Mouse (Mus musculus) gastrocnemius, postnatal 4 days (tissue): Measurements from ENCODE around the gene Pbx4. TPM values are rescaled to one million over a fixed set of nuclear protein-coding genes. Genes with fewer than 3 reads are reported as not detected.

ENCODE experiments used
- DNase-seq, 2 experiments: peaks; one replicate each; pipeline ENCODE4 v3.0.0; 2021 to 2022; ENCODE audit warnings: low spot score in 2 of 2, mixed read lengths in 2 of 2
- total RNA-seq, 2 experiments: library from RNA; stranded (reverse); gene quantifications; 2 replicates each; pipeline ENCODE4 v1.2.3; 2021

Pbx4 gene
- total RNA-seq, 2 experiments from 2014 or later = 1.4 to 1.9 TPM

DNA sequence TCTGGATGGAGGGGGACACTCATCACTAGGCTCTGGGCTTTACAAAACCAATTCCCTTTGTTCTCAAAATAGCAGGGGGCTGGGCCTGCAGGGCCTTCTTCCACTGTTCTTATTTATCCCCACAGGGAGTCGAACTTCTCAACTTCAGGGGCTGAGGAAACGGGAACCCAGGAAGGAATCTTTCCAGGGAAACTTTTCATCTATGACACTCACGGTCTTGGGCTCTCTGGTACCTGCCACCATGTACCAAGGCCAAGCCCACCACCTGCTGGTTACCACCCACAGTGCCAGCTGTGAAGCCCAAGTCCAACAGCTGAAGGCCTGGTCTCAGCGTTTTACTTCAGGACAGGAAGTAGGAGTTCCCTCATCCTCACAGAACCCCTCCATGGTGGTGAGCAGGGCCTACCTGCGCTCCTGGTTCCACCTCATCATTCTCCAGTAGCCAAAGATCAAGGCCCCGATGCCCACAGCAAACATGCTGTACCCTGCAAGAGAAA lies 62.6 kb downstream of the Pbx4 start:
- no peak for DNase-seq

GRCm38 (mm10) chr8:69895772-69896451 lies 63.6 kb downstream of the Pbx4 start:
- DNase-seq = no peak

DNA sequence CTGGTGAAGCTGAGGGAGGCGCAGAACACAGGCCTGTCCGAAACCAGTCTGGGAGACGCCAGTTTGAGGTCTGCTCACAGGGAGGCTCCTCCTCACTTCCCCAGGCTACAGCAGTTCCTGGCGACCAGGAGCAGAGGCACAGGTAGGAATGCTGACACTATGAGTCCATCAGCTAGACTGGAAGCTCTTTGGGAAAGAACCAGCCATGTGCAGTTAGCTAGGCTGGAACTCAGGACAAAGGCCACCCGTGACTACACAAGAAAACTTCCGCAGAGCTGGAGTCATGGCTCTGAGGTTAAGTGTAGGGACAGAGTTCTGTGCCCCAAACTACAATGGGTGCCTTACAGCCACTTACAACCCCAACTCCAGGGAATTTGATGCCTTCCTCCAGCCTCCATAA lies 65.6 kb downstream of the Pbx4 start:
- DNase-seq = no peak

DNA sequence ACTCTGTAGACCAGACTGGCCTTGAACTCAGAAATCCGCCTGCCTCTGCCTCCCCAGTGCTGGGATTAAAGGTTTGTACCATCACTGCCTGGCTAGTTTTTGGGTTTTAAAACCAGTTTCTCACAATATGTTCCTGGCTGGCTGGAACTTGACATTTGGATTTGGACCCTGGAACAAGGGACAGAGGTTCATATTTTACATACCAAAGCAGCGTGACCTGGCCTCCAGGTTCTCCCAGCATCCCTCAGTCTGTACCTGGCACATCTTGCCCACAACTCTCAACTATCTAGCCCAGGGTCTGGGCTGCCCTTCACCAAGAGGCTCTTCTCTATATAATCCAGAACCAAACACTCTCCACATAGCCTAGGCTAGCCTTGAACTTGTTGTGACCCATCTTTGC lies 67.6 kb downstream of the Pbx4 start:
- no peak for DNase-seq

GRCm38 (mm10) chr8:69900895-69901451 lies 68.7 kb downstream of the Pbx4 start:
- DNase-seq = no peak

GRCm38 (mm10) chr8:69901484-69902162 lies 69.3 kb downstream of the Pbx4 start:
- peak; percentile 94 to 96 for DNase-seq

GRCm38 (mm10) chr8:69902163-69903062 lies 70.1 kb downstream of the Pbx4 start, which contains the start of the genes Tssk6, Ndufa13 and Yjefn3:
TSS of gene Tssk6 (plus strand) at chr8:69902184.
TSS of gene Ndufa13 (minus strand) at chr8:69902558.
TSS of gene Yjefn3 (minus strand) at chr8:69902712.
- DNase-seq = peak in 1 of 2 experiments; percentile 56

GRCm38 (mm10) chr8:69903063-69903542 lies 70.8 kb downstream of the Pbx4 start:
- DNase-seq = peak; percentile 99

DNA sequence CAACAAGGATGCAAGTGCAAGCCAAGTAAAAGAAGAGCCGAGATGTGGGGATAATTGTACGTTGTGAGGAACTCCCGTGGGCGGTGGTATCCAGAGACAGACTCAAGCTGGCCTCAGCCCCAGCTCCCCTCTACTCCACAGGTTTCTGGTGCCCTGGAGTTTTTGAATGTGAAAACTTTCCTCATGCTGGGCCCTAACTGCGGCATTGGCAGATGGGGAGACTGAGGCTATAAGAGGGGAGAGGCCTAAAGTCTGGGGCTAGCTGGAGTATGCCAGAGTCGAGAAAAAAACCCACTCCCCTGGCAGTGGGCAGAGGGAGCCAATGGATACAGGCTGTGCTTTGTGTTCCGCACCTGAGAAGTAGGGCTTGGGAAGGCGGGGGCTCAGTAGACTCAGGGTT lies 71.8 kb downstream of the Pbx4 start:
- no peak for DNase-seq

GRCm38 (mm10) chr8:69906260-69906659 lies 74.0 kb downstream of the Pbx4 start:
- DNase-seq = no peak

- DNase-seq = no peak
Measured at GRCm38 (mm10) chr8:69907106-69907505, 74.8 kb downstream of the Pbx4 start.

DNA sequence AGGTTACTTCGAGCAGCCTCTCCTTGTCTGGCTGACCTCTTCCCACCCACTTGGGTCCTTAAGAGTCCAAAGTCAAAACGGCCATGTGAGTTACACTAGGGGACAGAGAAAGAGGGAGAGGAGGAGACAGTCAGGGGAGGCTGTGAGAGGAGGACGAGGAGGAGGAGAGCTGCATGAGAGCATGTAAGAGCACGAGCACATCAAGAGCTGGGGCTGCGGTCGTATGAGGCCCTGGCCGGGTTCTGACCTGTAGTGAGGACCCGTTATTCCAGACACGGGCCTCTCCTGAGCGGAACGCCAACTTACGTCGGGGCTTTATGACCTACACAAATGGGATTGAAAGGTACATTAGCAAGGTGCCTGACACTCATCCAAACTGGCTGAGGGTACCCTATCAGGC lies 79.6 kb downstream of the Pbx4 start:
- DNase-seq = no peak

GRCm38 (mm10) chr8:69912478-69913074 lies 80.3 kb downstream of the Pbx4 start:
- DNase-seq = no peak

- no peak for DNase-seq
Measured at GRCm38 (mm10) chr8:69914526-69914925, 82.2 kb downstream of the Pbx4 start.

DNA sequence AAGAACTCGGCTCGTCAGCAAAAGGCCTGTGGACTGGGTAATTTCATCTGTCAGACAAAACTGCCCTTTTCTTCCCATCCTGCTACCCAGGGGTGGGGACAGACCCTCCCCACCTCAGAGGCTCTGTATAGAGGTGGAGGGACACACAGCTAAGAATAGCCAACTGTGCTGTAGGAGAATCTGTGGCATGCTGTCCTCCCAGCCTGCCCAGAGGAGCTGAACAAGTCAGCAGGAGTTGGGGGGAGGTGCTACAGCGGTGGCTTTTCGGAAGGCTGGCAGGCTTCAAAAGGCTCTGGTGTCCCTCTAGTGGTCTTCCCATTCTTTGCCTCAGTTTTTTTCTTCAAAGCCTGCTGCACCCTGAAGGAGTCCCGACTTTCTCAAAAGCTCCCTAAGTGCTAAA lies 83.5 kb downstream of the Pbx4 start:
- DNase-seq = no peak

GRCm38 (mm10) chr8:69918506-69918905 lies 86.2 kb downstream of the Pbx4 start:
- no peak for DNase-seq

GRCm38 (mm10) chr8:69919010-69919409 lies 86.7 kb downstream of the Pbx4 start:
- peak; percentile 41 to 66 for DNase-seq

DNA sequence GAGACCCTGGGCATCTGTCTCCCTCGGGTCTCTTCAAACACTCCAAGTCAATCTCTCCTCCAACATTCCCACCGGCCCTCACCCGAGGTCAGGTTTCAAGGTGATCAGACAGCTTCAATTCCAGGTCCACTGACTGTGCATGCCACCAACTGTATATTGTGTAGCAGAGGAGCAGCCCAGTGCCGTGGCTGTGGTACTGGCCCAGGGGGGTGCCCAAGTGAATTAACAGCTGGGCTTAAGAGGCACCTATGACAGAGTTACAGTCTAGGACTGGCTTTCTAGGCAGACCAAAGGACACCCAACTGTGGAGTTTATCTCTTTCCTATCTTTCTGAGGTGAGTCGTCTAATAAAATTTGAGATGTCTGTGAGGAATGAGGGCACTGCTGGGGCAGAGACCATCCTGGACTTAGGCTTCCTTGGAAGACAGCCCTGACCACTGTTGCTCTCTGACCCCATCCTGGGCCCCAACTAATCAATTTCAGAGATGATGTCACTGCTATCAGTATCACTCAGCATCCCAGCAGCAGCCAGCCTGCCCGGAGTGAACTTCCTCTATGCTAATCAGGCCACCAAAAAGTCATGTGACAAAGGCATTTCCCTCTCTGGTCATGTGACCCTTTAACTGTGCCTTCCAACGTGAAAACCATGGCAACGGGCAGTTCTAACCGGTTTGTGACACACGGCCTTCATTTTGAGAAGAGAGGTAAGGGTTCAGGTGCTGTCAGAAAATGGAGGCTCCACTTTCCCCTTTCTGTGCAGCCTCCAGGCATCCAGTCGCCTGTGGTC lies 87.8 kb downstream of the Pbx4 start:
- peak in 1 of 2 experiments; percentile 41 for DNase-seq

GRCm38 (mm10) chr8:69921141-69921540 lies 88.8 kb downstream of the Pbx4 start:
- no peak for DNase-seq
